In genomic region chr14:23885539-23885938, GRCm38 (mm10) we compare ENCODE assay signal across 8 mouse cellular contexts.
A peak's percentile ranks its signal among the peaks of the same experiment; 100 is the strongest.
DNase-seq lines count a peak whose midpoint lies in the region; ATAC-seq lines count a peak whose summit lies in the region.

No protein-coding gene starts in this region.

- peak; percentile 19 to 25 for DNase-seq in cerebellum, postnatal 10 days
- DNase-seq in Muller cell, postnatal 12 days (ENCODE audit: inconsistent ontology term) = peak; percentile 86
- peak; percentile 62 for DNase-seq in gastrocnemius, postnatal 25 days
- DNase-seq in layer of hippocampus, postnatal 25 days (ENCODE audit: extremely low spot score in 1 of 2, low spot score in 1 of 2) = peak; percentile 45 to 56
- peak; percentile 83 to 85 for DNase-seq in right cerebral cortex, postnatal 36 days (ENCODE audit: low spot score in 2 of 2)
- DNase-seq in thymus, postnatal 4 days = no peak
- DNase-seq in yolk sac, embryonic 10.5 days (ENCODE audit: low spot score) = no peak

- ATAC-seq in cerebellum, adult (ENCODE audit: insufficient number of reproducible peaks, low FRiP score, low TSS enrichment) = no peak

Comparison
In these comparisons a context has a peak if more than half of its experiments do, and no peak if none do; other contexts are left out.
1. DNase-seq: peak in cerebellum, postnatal 10 days (2 of 2), Muller cell, postnatal 12 days (single experiment), gastrocnemius, postnatal 25 days (single experiment), layer of hippocampus, postnatal 25 days (2 of 2) and right cerebral cortex, postnatal 36 days (2 of 2); none in thymus, postnatal 4 days (single experiment) and yolk sac, embryonic 10.5 days (single experiment).